Mouse (Mus musculus) MEL-GATA-1-ER (cell line): Measurements from ENCODE around the gene Erc2.

Experiments
- DNase-seq: peaks from one replicate; pipeline ENCODE4 v3.0.0-alpha.2; 2012; ENCODE audit warnings: low read depth; ENCODE audit errors: extremely low read depth

The Erc2 gene

DNA sequence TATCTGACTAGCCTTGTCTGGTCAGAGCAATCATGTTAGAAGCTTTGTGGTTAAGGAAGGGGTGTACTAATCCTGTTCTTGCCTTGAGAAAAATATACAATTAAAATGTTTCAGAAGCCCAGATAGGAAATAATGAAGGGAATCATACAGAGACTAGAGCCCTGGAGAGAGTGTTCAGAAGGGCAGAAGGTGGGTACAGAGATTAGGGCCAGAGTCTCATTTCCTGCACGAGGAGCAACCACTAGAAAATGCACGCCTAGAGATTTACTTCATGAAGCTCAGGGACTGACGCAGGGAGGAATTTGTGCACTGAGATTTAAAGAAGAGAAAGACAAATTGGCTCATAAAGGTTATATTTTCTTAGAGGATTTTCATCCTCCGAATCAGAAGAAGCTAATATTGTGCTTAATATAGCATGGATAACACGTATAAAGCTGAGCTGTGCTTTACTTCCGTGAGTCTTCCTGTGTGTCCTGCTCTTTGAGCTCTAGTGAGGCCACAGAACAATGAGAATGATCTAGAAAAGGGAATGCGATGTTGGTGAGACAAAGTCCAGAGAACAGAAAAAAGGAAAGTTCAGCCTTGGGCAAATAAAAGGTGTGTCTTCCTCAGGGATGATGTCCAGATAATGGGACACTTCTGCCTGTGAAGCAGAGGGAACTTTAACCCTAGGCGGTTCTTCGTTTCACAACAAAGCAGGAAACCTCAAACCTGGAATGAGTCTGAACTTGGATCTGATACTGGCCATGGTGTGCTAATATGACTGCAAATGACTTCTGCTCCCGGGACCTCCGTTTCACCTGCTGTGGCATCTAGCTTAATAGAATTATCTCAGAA lies 45.0 kb downstream of the Erc2 start:
- DNase-seq = no peak

DNA sequence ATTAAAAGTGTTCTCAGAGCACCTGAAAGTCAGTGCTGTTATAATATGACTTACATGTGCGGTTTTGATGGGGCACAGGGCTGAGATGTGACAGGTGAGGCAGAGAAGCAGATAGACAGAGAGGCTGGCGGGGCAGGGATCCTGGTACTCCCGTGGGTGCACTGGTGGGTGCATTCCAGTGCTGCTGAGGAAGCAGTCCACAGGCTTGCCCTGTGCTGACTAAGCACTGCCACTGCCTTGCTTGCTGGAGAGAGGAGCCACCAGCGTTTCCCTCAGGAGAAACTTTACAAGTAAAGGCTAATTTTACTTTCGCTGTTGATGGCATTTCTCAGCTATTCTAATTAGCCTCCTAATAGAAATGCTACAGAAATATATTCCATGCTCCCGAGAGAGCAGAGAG lies 45.9 kb downstream of the Erc2 start:
- DNase-seq = no peak

DNA sequence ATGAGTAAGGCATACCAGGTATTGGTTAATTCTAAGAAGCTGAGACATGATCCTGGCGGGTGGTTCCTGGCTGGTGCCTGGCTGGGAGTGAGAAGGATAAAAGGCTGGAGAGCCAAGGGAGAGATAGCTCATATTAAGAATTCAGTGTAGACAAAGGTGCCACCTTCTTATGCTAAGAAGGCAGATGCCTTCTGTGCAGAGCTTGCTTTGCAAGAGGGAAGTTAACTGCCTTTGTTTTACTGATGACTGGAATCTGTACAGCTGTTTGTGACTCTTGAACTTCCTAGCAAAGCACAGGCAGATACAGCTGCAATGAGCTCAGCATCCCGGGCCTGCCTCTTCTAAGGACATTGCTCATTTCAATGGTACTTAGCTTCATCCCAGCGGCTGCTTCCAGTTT lies 47.7 kb downstream of the Erc2 start:
- no peak for DNase-seq

DNA sequence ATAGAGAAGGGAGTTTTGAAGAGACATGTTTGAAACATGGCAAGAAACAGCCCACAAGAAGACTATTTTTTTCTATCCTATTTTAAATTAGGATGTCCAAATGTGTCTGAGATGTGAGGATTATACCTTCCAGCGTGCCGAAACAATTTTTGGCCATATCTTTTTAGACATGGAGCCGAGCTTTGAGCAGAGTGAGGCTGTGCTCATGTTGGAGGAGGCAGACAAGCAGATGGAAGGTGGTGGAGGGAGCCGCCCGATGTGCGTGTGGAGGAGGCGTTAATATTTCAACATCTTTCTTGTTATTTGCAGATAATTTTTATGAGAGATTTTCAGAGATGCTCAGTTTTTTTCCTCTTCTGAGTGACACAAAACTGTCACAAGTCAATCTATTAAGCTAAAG lies 50.5 kb downstream of the Erc2 start:
- no peak for DNase-seq

DNA sequence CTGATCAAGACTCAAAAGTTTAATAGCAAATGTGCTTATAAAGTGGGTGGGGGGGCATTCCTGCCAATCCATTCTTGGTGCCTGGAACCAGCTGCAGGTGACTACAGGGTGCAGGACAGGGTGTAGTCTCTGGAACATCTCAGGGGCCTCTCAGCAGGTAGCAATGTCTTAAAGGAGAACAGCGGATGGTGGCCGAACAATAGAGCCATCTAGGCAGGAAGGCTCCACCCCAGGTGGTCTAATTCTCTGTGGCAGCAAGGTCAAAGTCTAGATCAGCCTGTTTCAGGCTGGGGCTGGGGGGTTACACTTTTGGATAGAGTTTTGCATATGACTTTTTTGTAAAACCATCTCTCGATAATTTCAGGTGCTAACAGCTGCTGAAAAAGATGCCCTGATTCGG lies 51.9 kb downstream of the Erc2 start:
- no peak for DNase-seq

DNA sequence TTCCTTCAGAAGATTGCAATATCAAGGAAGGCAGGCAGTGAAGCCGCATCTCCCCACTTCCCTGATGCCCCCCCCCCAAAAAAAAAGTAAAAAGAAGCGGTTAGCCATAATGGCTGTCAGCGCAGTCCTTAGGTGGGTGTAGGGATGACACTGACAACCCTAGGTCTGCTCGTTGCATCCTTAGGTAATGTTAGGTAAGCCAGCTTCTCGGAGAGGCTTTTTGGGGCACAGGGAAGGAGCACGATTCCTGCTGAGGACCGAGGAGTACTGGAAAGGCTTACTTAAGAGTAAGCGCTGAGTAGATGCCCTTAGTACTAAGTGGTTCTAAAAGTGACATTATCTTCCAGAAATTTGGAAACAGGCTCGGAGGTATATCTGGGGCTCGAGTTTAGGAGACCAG lies 52.3 kb downstream of the Erc2 start:
- DNase-seq = no peak

DNA sequence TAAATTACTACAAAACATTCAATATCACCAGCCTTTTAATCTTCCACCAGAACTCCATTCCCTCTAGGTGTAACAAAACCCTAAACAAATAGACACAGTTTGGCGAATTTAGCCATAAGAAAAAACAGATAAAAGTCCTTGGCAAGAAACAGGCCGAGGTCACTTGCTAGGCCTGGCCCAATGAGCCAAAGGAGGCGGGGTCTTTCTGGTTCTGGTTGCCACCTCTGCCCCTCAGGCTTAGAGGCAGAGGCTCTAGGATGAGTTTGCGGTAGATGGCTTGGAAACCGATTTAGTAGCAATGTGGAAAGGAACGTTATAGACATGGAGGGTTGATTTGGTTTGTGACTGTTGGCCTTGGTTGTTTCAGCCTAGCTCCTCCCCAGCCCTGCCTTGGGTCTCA lies 52.8 kb downstream of the Erc2 start:
- no peak for DNase-seq

DNA sequence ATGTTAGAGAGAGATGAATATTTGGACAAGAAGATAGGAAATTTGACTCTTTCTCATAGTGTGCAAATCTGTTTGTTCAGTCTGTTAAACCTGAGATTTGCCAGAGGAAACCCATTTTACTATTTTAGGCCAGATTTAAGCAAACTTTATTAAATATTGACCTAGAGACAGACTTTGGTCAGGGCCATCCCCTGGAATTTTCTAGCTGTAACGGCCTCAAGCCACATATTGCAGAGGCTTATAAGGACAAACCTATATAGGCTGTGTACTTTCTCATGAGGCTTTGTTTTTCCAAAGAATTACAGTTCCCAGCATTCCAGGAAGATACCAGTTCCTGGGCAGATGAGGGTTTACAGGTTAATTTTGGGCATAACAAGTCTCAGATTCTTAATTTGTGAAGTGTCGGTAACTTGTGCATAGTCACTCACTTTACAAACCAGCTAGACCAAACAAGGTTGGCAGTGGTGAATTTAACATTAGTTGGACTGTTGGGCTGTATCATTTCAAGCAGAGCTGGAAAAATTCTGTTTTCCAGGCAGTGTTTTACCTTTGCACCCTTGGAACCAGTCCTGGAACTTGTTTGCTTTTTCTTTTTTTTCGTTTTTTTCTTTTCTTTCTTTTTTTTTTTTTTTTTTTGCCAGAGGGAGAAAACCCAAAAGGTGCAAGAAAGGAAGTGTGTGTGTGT lies 60.3 kb downstream of the Erc2 start:
- DNase-seq = no peak

DNA sequence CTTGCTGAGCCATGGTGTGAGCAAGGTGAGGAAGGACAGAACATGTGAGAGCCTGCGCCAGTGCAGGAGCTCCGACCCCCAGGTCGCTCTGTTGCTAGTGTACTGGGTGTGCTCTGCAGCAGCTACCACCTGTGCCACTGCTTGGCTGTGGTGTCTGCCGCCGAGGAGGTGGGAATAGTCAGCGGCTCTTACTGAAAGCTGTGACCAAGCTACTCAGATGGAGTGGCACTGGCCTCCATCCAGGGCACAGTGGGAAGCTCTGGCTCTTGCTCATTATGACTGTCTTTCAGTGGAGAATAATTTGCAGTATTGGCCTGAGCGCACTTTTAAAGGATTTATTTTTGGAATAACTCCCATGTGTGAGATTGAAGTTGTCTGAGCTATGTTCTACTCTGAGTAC lies 73.6 kb downstream of the Erc2 start:
- DNase-seq = no peak

DNA sequence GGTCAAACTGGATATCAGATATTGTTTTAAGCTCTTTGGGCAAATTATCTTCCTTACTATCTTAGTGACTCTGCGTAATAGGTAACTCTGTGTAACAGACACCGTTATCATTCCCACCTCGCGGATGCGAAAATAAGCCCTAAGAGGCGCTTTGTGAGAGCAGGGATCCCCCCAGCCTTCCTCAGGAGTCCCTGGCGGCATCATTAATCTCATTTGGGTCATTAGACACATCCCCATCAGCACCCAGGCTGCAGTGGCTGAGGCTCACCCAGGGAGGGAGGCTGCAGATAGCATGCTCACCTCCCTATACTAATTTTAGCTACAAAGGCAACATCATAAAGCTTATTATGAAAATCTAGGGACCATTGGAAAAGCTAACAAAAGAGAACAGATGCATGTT lies 95.1 kb downstream of the Erc2 start:
- no peak for DNase-seq

DNA sequence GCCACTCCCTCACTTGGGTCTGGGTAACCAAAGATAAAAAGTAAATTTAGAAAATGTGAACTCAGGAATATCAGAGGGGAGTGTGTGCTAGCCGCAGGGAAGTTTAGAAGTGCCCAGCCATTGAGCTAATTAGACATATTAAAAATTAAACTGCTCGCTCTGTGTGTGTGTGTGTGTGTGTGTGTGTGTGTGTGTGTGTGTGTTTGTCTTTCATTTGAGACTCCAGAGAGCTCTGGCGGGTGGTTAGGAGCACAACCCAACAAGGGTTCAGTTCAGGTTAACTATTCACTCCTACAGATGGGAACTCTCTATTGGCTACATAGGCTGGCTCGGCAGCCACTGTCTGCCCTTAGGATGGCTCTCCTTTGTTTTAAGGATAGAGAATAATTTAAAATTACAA lies 97.4 kb downstream of the Erc2 start:
- DNase-seq = no peak

DNA sequence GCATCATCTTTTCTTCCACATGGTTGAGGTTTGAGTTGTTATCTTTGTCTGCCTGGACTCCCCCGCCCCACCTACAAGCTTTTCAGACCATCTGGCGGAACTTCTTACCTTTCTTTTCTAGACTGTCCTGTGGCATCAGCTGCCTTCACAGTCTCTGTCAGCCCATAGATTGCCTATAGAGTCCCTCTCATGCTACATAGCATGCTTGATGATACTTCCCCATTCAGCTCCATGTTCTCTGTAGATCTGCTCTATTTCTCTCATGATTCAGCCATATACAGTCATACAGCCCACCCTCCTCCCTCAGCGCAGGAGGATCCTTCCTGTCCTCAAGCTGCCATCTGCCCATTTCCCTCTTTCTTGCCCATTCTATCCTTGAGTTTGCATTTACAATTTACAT lies 98.7 kb downstream of the Erc2 start:
- DNase-seq = no peak

DNA sequence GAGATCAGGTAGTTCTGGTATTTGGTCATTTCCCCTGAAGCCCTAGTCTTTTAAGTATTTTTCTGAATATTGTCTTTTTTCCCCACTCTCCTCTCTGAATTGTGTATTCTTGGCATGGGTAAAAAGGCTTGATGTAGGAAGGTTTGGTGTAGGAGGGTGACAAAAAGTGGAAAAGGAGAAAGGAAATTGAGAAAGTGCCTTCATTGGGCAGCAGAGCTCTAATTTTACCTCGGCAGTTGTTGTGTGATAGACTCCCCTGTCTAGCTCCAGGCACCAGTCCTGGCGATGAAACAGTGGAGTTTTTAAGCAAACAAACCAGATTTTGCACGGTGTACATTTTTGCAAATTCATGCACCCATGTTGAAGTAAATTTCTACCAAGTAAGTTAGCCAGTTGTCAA lies 99.5 kb downstream of the Erc2 start:
- no peak for DNase-seq

DNA sequence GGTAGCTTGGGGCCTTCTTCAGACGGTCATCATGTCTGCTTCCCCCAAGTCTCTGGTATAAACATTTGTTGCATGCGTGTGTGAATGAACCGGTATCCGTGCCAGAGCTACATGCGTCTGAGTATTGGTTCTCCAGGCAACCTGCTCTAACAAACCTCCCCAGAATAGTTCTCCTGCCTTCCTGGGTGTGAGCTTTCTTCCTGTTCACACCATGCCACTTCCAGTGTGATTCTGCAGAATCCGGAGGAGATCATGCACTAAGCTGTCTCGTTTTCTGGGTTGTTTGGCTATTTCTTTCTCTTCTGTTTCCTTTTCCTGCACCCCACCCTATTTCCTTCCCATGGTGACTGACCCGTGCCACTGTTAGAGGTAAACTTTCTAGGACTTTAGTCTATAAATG lies 105.3 kb downstream of the Erc2 start:
- DNase-seq = no peak

DNA sequence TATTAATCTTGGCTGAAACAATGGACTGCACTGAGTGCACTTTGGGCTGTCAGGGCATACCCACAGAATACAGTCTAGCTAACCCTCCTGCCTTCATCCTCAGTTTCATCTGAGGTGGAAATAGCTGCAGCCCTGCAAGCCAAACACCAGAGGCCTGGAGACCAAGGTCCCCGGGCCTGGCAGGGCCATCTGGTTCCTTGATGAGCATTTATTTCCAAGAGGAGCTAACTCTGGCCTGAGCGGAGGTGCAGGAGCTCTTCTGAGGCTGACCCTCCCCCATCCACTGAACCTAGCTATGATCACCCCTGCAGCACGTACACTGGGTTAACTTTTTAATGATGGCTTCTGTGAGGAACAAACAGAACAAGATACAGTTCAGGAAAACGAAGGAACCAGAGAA lies 108.9 kb downstream of the Erc2 start:
- DNase-seq = no peak

DNA sequence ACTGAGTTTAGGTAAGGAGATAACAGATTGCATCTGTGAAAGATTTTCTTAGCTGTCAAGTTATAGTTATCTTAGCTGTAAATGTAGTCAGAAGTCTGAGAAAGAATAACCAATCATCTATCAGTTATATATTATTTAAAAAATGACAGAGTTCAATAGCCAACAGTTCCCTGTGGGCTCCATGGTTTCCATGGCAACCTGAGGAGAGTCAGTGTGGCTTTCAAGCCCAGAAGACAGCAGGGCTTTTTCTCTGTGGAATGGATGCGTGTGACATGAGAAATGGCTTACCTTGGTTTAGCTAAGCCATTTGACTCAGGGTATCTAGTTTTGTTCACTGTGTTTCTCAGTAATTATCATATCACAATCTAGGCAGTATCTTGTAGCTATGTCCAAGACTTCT lies 117.2 kb downstream of the Erc2 start:
- DNase-seq = no peak

DNA sequence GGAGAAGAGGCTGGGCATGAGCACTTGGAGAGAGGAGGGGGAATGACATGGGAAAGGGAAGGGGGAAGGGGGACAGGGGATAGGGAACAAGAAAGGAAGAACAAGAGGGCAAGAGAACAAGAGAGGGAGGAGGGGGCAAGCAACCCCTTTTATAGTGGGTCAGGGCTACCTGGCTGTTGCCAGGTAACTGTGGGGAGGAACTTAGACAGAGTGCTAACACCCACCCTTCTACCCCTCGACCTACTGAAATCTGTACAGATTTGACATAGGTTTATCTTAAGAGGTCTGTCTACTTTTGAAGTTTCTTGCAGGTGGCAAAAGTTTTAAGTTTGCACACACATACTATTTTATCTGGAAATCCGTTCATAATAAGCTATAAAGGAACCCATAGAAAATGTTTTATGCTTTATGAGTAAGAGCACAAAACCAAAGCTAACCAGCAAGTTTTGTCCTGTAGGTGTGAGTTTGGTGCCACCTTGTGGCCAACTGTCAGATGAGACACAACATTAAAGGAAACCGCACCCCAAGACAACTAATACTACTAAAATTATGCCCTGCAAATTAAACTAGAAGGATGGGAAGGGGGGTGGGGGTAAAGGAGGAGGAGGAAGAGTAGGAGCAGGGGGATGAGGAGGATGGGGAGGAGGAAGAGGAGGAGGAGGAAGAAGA lies 119.2 kb downstream of the Erc2 start:
- no peak for DNase-seq

DNA sequence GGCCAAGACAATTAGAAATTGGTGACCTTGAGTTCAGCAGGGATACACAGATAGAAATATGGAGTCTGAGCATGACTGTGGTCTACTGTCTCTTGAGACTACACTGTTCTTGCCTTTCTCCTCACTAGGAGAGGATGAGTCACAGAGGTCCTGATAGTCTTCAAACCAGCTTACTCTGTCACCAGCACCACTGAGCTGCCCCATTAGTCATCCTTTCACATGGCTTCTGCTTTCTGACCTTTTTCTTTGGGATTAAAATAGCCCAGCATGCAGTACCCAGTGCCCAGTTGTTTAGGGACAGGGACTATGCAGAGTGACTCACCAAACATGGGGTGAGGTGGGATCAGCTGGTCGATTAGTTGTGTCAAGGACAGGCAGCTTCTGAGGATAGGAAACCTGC lies 132.1 kb downstream of the Erc2 start:
- no peak for DNase-seq

DNA sequence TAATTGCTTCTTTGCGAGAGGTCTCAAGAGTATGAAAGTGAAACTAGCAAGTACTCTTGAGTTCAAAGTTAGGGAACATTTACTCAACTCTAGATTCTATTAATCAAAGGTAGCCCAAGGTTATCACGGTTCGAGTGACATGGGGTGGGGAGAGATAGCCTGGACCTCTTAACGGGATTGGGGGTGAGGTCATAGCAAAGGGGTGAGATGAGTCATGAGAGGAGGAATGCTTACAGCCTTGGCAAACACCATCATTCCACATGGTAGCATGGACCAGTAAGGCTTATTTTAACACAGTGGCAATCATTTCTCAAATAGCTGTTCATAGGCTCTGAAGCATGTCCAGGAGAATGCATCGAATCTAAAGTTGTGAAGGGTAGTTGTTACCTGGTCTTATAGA lies 134.7 kb downstream of the Erc2 start:
- DNase-seq = no peak

DNA sequence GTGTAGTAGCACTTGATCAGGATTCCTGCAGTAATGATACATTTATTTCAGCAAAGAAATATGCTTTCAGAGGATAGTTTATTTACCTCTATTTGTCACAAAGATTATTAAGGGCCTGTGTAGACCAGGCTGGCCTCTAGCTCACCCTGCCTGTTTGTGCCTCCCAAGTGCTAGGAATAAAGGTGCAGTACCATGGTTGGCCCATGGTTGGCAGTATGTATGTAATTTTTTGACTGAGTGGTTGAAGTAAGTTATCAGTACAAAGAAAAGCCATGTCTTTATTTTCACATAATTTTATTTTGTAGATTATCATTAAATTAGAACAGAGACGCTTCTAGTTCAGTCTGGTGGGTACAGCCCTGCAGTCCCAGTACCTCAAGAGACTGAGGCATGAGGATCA lies 136.0 kb downstream of the Erc2 start:
- no peak for DNase-seq

DNA sequence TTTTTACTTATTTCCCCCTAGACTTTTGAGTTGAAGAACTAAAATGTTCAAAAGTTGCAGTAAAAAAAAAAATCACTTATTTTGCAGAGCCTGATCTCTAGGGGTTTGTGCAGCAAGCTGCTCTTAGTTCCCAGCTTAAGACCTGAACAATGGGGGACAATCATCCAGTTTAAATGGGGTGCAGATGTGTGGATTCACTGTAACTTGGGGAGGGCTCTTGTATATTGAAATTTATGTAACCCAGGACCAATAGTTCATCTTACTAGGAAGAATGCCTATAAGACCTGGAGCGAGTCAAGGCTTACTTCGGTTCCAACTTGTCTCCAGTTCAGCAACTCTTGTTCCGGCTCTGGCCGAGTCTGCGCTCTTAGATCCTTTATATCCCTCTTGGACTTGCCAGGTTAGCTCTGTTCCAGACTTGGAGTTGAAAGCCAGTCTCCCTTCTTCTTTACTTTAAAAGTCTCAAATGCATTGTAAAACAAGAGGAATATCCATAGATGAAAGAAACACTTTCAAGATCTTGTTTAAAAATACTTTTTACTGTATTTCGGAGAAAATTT lies 136.9 kb downstream of the Erc2 start:
- no peak for DNase-seq

DNA sequence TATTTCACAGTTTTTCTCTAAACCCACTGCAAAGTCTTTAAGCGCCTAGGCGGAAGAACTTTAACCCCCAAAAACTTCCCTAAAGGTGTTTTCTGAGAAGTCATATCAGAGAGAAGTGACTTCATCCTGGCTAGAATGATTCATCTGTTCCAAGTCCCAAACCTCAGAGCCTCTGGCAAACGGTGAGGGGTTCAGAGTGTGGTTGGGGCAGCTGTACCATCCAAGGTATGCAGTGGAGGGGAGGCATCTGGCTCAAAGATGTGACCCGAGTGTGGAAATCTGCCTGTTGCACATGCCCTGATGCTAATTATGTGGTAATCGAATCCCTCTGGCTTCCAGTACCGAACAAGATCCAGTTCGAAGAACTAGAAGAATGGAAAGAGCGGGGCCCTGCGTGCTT lies 137.8 kb downstream of the Erc2 start:
- no peak for DNase-seq
